Mouse (Mus musculus) lung, embryonic 15.5 days (tissue): Measurements from ENCODE around the gene Manba. TPM values are rescaled to one million over a fixed set of nuclear protein-coding genes. Genes with fewer than 3 reads are reported as not detected.

Experiments
- ATAC-seq: fragments of 200-750 bp; cut with Nextera tagmentation; 2 replicates; pipeline ENCODE4 v1.8.0; 2017; ENCODE audit warnings: moderate number of reproducible peaks, borderline replicate concordance; ENCODE audit not compliant: low FRiP score, low TSS enrichment; ENCODE audit errors: extremely low read depth
- H3K27ac ChIP-seq: fragments of 300-500 bp; sonication (generic); 2 replicates; pipeline ENCODE4 v1.5.1; 2015; ENCODE audit warnings: moderate library complexity, mild to moderate bottlenecking, inconsistent platforms
- H3K27me3 ChIP-seq: fragments of 300-500 bp; sonication (generic); 2 replicates; pipeline ENCODE4 v1.6.1; 2015; ENCODE audit warnings: inconsistent platforms
- H3K36me3 ChIP-seq: fragments of 300-500 bp; sonication (generic); 2 replicates; pipeline ENCODE4 v1.6.1; 2015; ENCODE audit warnings: inconsistent platforms
- H3K4me1 ChIP-seq: fragments of 300-500 bp; sonication (generic); 2 replicates; pipeline ENCODE4 v1.6.1; 2015; ENCODE audit warnings: inconsistent platforms
- H3K4me2 ChIP-seq: fragments of 300-500 bp; sonication (generic); 2 replicates; pipeline ENCODE4 v1.6.1; 2015; ENCODE audit warnings: inconsistent platforms, mild to moderate bottlenecking, moderate library complexity
- H3K4me3 ChIP-seq: fragments of 300-500 bp; sonication (generic); 2 replicates; pipeline ENCODE4 v1.5.1; 2015; ENCODE audit warnings: mild to moderate bottlenecking, inconsistent platforms
- H3K9ac ChIP-seq: fragments of 300-500 bp; sonication (generic); 2 replicates; pipeline ENCODE4 v1.6.1; 2015; ENCODE audit warnings: inconsistent platforms
- H3K9me3 ChIP-seq: fragments of 300-500 bp; sonication (generic); 2 replicates; pipeline ENCODE4 v1.6.1; 2016; ENCODE audit warnings: inconsistent platforms
- WGBS: fragments of 180-500 bp; shearing (Covaris S2); methylation state at CpG from one replicate; pipeline ENCODE4 v1.1.7; 2015; 5-methylcytosine and 5-hydroxymethylcytosine counted together
- polyA plus RNA-seq: library from polyadenylated mRNA; unstranded; fragments of >200 nt; fragmentation: Nextera tagmentation; extraction: Ambion mirVana; gene quantifications from 2 replicates; pipeline ENCODE4 v1.2.1, GENCODE M21; 2015

Manba gene
- polyA plus RNA-seq, 1 experiment from 2014 or later, result 10.8 TPM

GRCm38 (mm10) chr3:135591376-135591775 is 106.0 kb downstream of the Manba start:
- Histone ChIP-seq H3K9me3 (no peaks in the 10 kb centered on the region), H3K27me3 (no peaks in the 10 kb centered on the region), H3K4me3 (no peak overlapping the region), H3K4me2 (no peak overlapping the region), H3K4me1 (peaks cover 16% of the 10 kb centered on the region), H3K9ac (no peak overlapping the region), H3K27ac (no peak overlapping the region), H3K36me3 (peaks cover 69% of the 10 kb centered on the region)
- 72% methylated on average over 5 of the region's 5 CpGs for WGBS
- no peak for ATAC-seq

GRCm38 (mm10) chr3:135592011-135592410 is 106.6 kb downstream of the Manba start:
- peaks cover 63% of the 10 kb centered on the region for H3K36me3 ChIP-seq
- H3K27ac ChIP-seq, result no peak overlapping the region
- H3K4me2 ChIP-seq, result no peak overlapping the region
- no peaks in the 10 kb centered on the region for H3K27me3 ChIP-seq
- H3K9me3 ChIP-seq, result no peaks in the 10 kb centered on the region
- 71% methylated on average over 4 of the region's 4 CpGs for WGBS
- no peak overlapping the region for H3K4me3 ChIP-seq
- peaks cover 19% of the 10 kb centered on the region for H3K4me1 ChIP-seq
- ATAC-seq, result no peak
- H3K9ac ChIP-seq, result no peak overlapping the region

GRCm38 (mm10) chr3:135594238-135594917 is 109.0 kb downstream of the Manba start:
- Histone ChIP-seq H3K9me3 (no peaks in the 10 kb centered on the region), H3K4me1 (peaks cover 19% of the 10 kb centered on the region), H3K4me2 (no peak overlapping the region), H3K9ac (no peak overlapping the region), H3K4me3 (no peak overlapping the region), H3K27me3 (no peaks in the 10 kb centered on the region), H3K27ac (peak overlapping the region; percentile 60), H3K36me3 (peaks cover 41% of the 10 kb centered on the region)
- 48% methylated on average over 21 of the region's 21 CpGs for WGBS
- peak; percentile 48; the same call in 1 of the 2 replicates for ATAC-seq

GRCm38 (mm10) chr3:135597014-135597413 is 111.6 kb downstream of the Manba start:
- WGBS, result 62% methylated on average over 4 of the region's 4 CpGs
- peaks cover 37% of the 10 kb centered on the region for H3K36me3 ChIP-seq
- ATAC-seq, result no peak
- H3K4me2 ChIP-seq, result no peak overlapping the region
- no peak overlapping the region for H3K4me3 ChIP-seq
- H3K4me1 ChIP-seq, result peaks cover 19% of the 10 kb centered on the region
- H3K9ac ChIP-seq, result no peak overlapping the region
- H3K27ac ChIP-seq, result peak overlapping the region; percentile 87
- H3K27me3 ChIP-seq, result no peaks in the 10 kb centered on the region
- H3K9me3 ChIP-seq, result no peaks in the 10 kb centered on the region

DNA sequence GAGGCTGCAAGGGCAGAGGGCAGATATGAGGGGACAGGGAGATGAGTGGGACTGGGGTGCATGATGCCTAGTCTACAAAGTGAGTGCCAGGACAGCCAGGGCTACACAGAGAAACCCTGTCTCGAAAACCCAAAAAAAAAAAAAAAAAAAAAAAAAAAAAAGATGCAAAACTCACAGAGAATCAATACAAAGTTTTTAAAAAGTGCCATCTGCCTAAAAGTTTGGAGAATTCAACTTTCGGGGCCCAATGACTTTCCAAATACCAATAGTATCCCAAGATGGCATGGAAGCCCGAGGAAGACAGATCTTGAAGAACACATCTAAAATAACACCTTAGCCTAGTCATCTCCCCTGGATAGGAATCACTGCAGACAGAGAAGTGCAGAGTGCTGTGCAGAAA is 112.9 kb downstream of the Manba start:
- Histone ChIP-seq H3K4me2 (no peak overlapping the region), H3K27ac (no peak overlapping the region; the same call in 1 of the 2 replicates), H3K36me3 (peaks cover 36% of the 10 kb centered on the region), H3K27me3 (no peaks in the 10 kb centered on the region), H3K9me3 (no peaks in the 10 kb centered on the region), H3K4me3 (no peak overlapping the region), H3K4me1 (peaks cover 19% of the 10 kb centered on the region), H3K9ac (no peak overlapping the region)
- ATAC-seq, result no peak
- 77% methylated on average over 3 of the region's 3 CpGs for WGBS

DNA sequence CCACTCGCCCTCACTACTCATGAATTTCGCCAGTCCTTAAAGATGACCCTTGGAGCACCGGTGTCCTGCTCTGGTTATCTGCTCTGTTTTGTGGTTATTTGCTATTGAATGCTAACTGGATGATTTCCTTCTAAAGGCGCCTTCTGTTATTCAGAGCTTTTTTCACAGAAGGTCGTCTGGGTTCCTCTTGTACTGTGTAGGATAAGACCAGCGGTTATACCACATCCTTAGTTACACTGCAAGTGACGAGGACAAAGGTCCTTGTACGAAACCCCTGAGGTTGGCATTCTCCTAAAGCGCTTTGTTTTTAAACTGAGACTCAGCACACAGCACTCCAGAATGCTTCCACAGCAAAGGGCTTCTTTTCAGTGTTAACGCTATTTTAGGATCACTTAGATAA is 117.3 kb downstream of the Manba start:
- ATAC-seq, result no peak
- no peak overlapping the region for H3K4me2 ChIP-seq
- H3K9ac ChIP-seq, result no peak overlapping the region
- H3K27me3 ChIP-seq, result no peaks in the 10 kb centered on the region
- WGBS, result 78% methylated on average over 10 of the region's 10 CpGs
- H3K36me3 ChIP-seq, result peaks cover 45% of the 10 kb centered on the region
- H3K4me3 ChIP-seq, result no peak overlapping the region
- no peak overlapping the region for H3K27ac ChIP-seq
- H3K9me3 ChIP-seq, result no peaks in the 10 kb centered on the region
- peaks cover 23% of the 10 kb centered on the region for H3K4me1 ChIP-seq

GRCm38 (mm10) chr3:135604626-135605417 is 119.4 kb downstream of the Manba start:
- Histone ChIP-seq H3K4me1 (peaks cover 23% of the 10 kb centered on the region), H3K9me3 (no peaks in the 10 kb centered on the region), H3K27me3 (no peaks in the 10 kb centered on the region), H3K4me2 (no peak overlapping the region), H3K36me3 (peaks cover 50% of the 10 kb centered on the region), H3K4me3 (no peak overlapping the region), H3K27ac (peak overlapping the region; percentile 67), H3K9ac (no peak overlapping the region)
- peak; percentile 56; the same call in 1 of the 2 replicates for ATAC-seq
- 59% methylated on average over 10 of the region's 10 CpGs for WGBS

DNA sequence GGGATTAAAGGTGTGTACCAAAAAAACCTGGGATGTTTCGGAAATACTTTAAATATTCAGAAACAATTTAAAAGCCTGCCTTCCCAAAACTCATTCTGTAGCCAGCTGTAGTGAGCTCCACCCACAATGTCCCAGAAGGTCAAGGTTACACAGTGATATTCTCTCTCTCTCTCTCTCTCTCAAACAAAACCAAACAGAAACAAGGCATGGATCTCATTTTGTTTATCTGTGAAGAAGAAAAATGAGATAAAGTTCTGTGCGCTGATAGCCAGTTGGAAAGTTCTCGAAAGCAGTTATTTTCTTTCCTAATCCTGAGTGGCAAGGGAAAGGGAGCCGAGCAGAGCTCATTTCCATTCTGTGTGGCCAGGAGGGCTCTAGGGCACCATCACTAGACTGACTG is 120.1 kb downstream of the Manba start:
- Histone ChIP-seq H3K27me3 (no peaks in the 10 kb centered on the region), H3K4me3 (no peak overlapping the region), H3K4me2 (no peak overlapping the region), H3K9me3 (no peaks in the 10 kb centered on the region), H3K9ac (no peak overlapping the region), H3K27ac (peak overlapping the region; percentile 67), H3K4me1 (peaks cover 23% of the 10 kb centered on the region), H3K36me3 (peaks cover 45% of the 10 kb centered on the region)
- peak; percentile 50; the same call in 1 of the 2 replicates for ATAC-seq
- 34% methylated on average over 4 of the region's 4 CpGs for WGBS

DNA sequence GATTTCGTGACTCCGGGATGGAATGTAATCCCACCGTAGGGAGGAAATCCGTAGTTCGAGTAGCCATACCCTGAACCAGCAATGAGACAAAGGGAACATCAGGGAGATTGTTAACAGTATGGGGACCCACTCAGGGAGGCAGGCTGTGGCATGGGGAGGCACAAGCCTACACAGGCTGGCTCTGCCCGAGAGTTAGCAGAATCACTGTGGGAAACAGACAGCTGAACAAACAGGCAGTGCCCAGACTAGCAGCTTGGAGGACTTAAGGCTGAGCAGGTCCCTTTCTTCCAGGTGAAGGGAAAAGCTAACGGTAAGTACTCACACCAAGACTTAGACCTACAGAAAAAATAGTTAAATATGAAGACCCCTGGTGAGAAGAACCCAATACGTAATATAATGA is 121.2 kb downstream of the Manba start:
- no peak for ATAC-seq
- Histone ChIP-seq H3K4me1 (peaks cover 23% of the 10 kb centered on the region), H3K27ac (peak overlapping the region; percentile 2; the same call in 1 of the 2 replicates), H3K4me2 (no peak overlapping the region), H3K27me3 (no peaks in the 10 kb centered on the region), H3K9me3 (no peaks in the 10 kb centered on the region), H3K9ac (no peak overlapping the region), H3K36me3 (peaks cover 35% of the 10 kb centered on the region), H3K4me3 (no peak overlapping the region)
- 81% methylated on average over 8 of the region's 8 CpGs for WGBS

GRCm38 (mm10) chr3:135607021-135607420 is 121.6 kb downstream of the Manba start:
- ATAC-seq, result no peak
- Histone ChIP-seq H3K27ac (peak overlapping the region; percentile 41; the same call in 1 of the 2 replicates), H3K27me3 (no peaks in the 10 kb centered on the region), H3K36me3 (peaks cover 34% of the 10 kb centered on the region), H3K4me1 (peaks cover 23% of the 10 kb centered on the region), H3K4me2 (no peak overlapping the region), H3K4me3 (no peak overlapping the region), H3K9me3 (no peaks in the 10 kb centered on the region), H3K9ac (no peak overlapping the region)
- WGBS, result 62% methylated on average over 9 of the region's 9 CpGs

GRCm38 (mm10) chr3:135607660-135608473 is 122.5 kb downstream of the Manba start:
- no peak for ATAC-seq
- Histone ChIP-seq H3K27me3 (no peaks in the 10 kb centered on the region), H3K9me3 (no peaks in the 10 kb centered on the region), H3K4me1 (peaks cover 23% of the 10 kb centered on the region), H3K27ac (peak overlapping the region; percentile 41; the same call in 1 of the 2 replicates), H3K36me3 (peaks cover 40% of the 10 kb centered on the region), H3K4me3 (peak overlapping the region; percentile 12; the same call in 1 of the 2 replicates), H3K9ac (no peak overlapping the region), H3K4me2 (peak overlapping the region; percentile 23)
- 68% methylated on average over 24 of the region's 24 CpGs for WGBS
